Mouse (Mus musculus): Measurements from ENCODE around the gene Fktn. TPM values are rescaled to one million over a fixed set of nuclear protein-coding genes. Genes with fewer than 3 reads are reported as not detected.

The Fktn gene
- polyA plus RNA-seq, 1 experiment from 2014 or later: 13.8 TPM

Other genes starting within 250 kb of the Fktn start
- 18.8 and 21.0 TPM in 2 replicates for gene Fsd1l, start 82.5 kb upstream of the Fktn start, polyA plus RNA-seq (2015; fragmentation: Nextera tagmentation; extraction: Ambion mirVana)
- 0.22 and 0.32 TPM in 2 replicates for gene Tal2, start 65.7 kb downstream of the Fktn start, polyA plus RNA-seq (2015; fragmentation: Nextera tagmentation; extraction: Ambion mirVana)
- gene Tmem38b, start 112.0 kb downstream of the Fktn start, polyA plus RNA-seq (2015; fragmentation: Nextera tagmentation; extraction: Ambion mirVana): 7.9 and 8.8 TPM in 2 replicates